Mouse (Mus musculus): ENCODE results near the gene Gm17469.
"Not testable (repeated sequence)": the region's sequence is repeated elsewhere in the genome, so short reads cannot be mapped to it uniquely, and the experiment has no call there.

Gm17469 gene

GRCm38 (mm10) chrX:124629593-124629992, at the start of gene Gm17469:
Gene Gm17469 (plus strand): TSS chrX:124629893.
- DNase-seq (ENCODE audit: low read depth), result not testable (repeated sequence)
